Mouse (Mus musculus): ENCODE results near the gene Impdh2. TPM values are rescaled to one million over a fixed set of nuclear protein-coding genes. Genes with fewer than 3 reads are reported as not detected.
A peak's percentile ranks its signal among the peaks of the same experiment; 100 is the strongest.

Gene Impdh2
- polyA plus RNA-seq, 1 experiment from 2014 or later: 124 TPM

DNA sequence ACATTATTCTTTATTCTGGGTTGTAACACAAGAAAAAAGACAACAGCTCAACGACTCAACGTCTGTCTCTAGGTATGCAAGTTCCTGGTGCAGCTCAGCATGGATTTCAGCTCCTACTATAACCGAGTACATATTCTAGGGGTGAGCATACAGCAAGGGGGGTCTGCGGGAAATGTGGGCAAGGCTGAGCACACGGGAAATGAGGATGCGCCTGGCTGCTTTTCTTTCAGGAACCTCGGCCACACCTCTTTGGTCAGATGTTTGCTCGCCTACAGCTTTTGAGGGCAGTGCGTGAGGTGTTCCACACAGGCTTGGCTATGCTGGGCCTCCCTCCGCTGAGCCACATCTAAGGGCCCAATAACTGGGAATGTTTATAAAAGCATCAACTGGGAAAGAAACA is 12.2 kb downstream of the Impdh2 start:
- H3K4me3 ChIP-seq: no peak overlapping the region
- peaks cover 53% of the 10 kb centered on the region for H3K36me3 ChIP-seq
- 92% methylated on average over 10 of the region's 10 CpGs for WGBS

DNA sequence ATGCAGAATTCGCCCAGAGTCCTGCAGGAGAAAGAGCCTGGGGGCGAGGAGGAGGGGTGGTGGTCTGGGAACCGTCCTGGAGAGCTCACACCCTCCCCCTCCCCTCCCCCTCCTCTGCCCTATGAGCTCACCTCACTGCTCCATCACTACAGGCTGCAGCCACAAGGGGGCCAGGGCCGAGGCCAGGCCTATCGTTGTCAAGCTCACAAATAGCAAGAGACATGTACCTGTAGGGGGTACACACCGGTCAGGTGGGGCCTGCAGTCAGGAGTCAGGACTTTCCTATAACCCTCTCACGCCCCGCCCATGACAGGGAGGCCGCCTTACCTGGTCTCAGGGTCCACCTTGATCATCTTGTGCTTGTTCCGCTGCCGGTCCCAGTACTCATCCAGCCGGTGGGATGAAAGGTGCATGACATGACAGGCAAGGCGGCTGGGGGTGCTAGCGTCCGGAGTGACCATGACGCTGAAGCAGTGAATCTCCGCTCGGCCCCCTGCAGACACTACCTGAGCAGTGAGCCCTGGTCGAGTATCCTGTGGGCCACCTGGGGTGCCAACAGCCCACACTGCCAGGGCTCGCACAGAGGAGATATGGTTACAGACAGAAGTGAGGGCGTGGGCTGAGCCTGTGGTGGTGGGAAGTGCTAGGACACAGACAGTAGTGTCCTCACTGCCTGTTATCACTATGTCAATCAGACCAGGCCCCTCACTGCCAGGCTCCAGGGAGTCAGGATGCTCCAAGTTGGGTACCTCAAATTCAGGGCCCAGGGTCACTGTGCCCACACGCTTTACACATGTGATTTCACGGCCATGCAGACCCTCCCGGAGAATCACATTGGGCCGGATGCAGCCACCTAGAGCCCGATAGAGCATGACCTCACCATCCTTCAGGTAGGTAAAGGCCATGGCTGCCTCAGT is 13.9 kb downstream of the Impdh2 start:
- Histone ChIP-seq H3K27ac (no peak overlapping the region), H3K9me3 (no peaks in the 10 kb centered on the region), H3K9ac (no peak overlapping the region), H3K4me1 (peaks cover 65% of the 10 kb centered on the region), H3K4me2 (replicated peaks) (peak overlapping the region; percentile 79), H3K27me3 (replicated peaks) (no peaks in the 10 kb centered on the region), H3K4me3 (no peak overlapping the region), H3K36me3 (peaks cover 53% of the 10 kb centered on the region)
- 58% methylated on average over 26 of the region's 26 CpGs for WGBS
- ATAC-seq (ENCODE audit: low FRiP score, low read depth): no peak

More for the DNA sequence above, 12.2 kb downstream of the Impdh2 start:
- H3K27me3 ChIP-seq (replicated peaks): no peaks in the 10 kb centered on the region
- H3K4me1 ChIP-seq: peaks cover 67% of the 10 kb centered on the region
- ATAC-seq (ENCODE audit: low FRiP score, low read depth): no peak
- H3K9me3 ChIP-seq: no peaks in the 10 kb centered on the region
- no peak overlapping the region for H3K27ac ChIP-seq
- no peak overlapping the region for H3K4me2 ChIP-seq (replicated peaks)
- no peak overlapping the region for H3K9ac ChIP-seq

DNA sequence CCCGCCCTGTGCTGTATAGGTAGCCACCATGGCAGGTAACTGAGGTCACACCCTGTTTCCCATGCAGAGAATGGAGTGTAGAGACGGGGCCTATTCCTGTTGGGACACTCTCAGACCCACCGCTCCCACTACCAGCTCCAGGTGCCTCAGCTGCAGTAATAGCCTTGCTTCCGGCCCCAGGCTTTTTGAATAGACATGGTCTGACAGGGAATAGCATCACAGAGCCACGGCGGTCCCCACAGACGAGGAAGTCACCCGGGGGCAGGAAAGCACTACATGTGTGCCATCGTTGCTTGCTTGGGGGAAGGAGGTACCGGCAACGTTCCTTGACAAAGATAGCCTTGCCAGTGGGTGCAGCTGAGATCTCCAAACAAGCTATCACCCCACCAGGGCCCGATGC is 14.8 kb downstream of the Impdh2 start:
- Histone ChIP-seq H3K9ac (0 out of 2 replicates have a peak overlapping the region, but pooled peaks have one; percentile 26), H3K9me3 (no peaks in the 10 kb centered on the region), H3K27me3 (replicated peaks) (no peaks in the 10 kb centered on the region), H3K27ac (no peak overlapping the region), H3K36me3 (peaks cover 53% of the 10 kb centered on the region), H3K4me1 (peaks cover 70% of the 10 kb centered on the region), H3K4me3 (peak overlapping the region; percentile 11; the same call in 1 of the 2 replicates), H3K4me2 (replicated peaks) (peak overlapping the region; percentile 79)
- WGBS: 88% methylated on average over 12 of the region's 12 CpGs
- ATAC-seq (ENCODE audit: low FRiP score, low read depth): no peak

- Histone ChIP-seq H3K27me3 (replicated peaks) (no peaks in the 10 kb centered on the region), H3K4me3 (peak overlapping the region; percentile 11; the same call in 1 of the 2 replicates), H3K4me2 (replicated peaks) (peak overlapping the region; percentile 79), H3K9me3 (no peaks in the 10 kb centered on the region), H3K4me1 (peaks cover 63% of the 10 kb centered on the region), H3K36me3 (peaks cover 53% of the 10 kb centered on the region), H3K9ac (0 out of 2 replicates have a peak overlapping the region, but pooled peaks have one; percentile 26), H3K27ac (no peak overlapping the region)
- ATAC-seq (ENCODE audit: low FRiP score, low read depth): no peak
- 87% methylated on average over 37 of the region's 37 CpGs for WGBS
Observed at GRCm38 (mm10) chr9:108575321-108576297, 15.5 kb downstream of the Impdh2 start.

- H3K4me3 ChIP-seq: peak overlapping the region; percentile 60
- H3K27ac ChIP-seq: no peak overlapping the region
- no peaks in the 10 kb centered on the region for H3K9me3 ChIP-seq
- H3K9ac ChIP-seq: peak overlapping the region; percentile 94
- peaks cover 59% of the 10 kb centered on the region for H3K4me1 ChIP-seq
- H3K27me3 ChIP-seq (replicated peaks): no peaks in the 10 kb centered on the region
- ATAC-seq (ENCODE audit: low FRiP score, low read depth): no peak
- H3K4me2 ChIP-seq (replicated peaks): peak overlapping the region; percentile 79
- 61% methylated on average over 6 of the region's 6 CpGs for WGBS
- H3K36me3 ChIP-seq: peaks cover 42% of the 10 kb centered on the region
Observed at GRCm38 (mm10) chr9:108577025-108577424, 16.9 kb downstream of the Impdh2 start.

- under 1% methylated on average over 24 of the region's 24 CpGs for WGBS
- Histone ChIP-seq H3K27ac (peak overlapping the region; percentile 89), H3K9ac (peak overlapping the region; percentile 94), H3K4me3 (peak overlapping the region; percentile 60), H3K36me3 (peaks cover 32% of the 10 kb centered on the region), H3K4me1 (peaks cover 59% of the 10 kb centered on the region), H3K27me3 (replicated peaks) (no peaks in the 10 kb centered on the region; the same call in 1 of the 2 replicates), H3K4me2 (replicated peaks) (peak overlapping the region; percentile 79), H3K9me3 (no peaks in the 10 kb centered on the region)
- ATAC-seq (ENCODE audit: low FRiP score, low read depth): peak; percentile 67
Observed at GRCm38 (mm10) chr9:108577934-108578544, 18.0 kb downstream of the Impdh2 start.

GRCm38 (mm10) chr9:108578545-108579343 is 18.7 kb downstream of the Impdh2 start, which contains the start of gene Wdr6:
TSS of gene Wdr6 (minus strand) at chr9:108578739.
- Histone ChIP-seq H3K27ac (peak within 1 kb of the TSS; percentile 91), H3K4me3 (peak within 1 kb of the TSS; percentile 60), H3K9me3 (no peaks in the 10 kb centered on the region), H3K9ac (peak within 1 kb of the TSS; percentile 94), H3K4me1 (peaks cover 55% of the 10 kb centered on the region), H3K27me3 (replicated peaks) (no peaks in the 10 kb centered on the region; the same call in 1 of the 2 replicates), H3K4me2 (replicated peaks) (peak within 1 kb of the TSS; percentile 79), H3K36me3 (peaks cover 25% of the 10 kb centered on the region)
- 3% methylated on average over 51 of the region's 51 CpGs for WGBS
- ATAC-seq (ENCODE audit: low FRiP score, low read depth): peak; percentile 97

GRCm38 (mm10) chr9:108579344-108579690 is 19.2 kb downstream of the Impdh2 start:
- Histone ChIP-seq H3K4me3 (peak overlapping the region; percentile 60), H3K36me3 (peaks cover 19% of the 10 kb centered on the region), H3K4me2 (replicated peaks) (peak overlapping the region; percentile 79), H3K4me1 (peaks cover 49% of the 10 kb centered on the region), H3K9me3 (no peaks in the 10 kb centered on the region), H3K9ac (peak overlapping the region; percentile 59), H3K27ac (peak overlapping the region; percentile 91), H3K27me3 (replicated peaks) (no peaks in the 10 kb centered on the region; the same call in 1 of the 2 replicates)
- WGBS: 72% methylated on average over 5 of the region's 5 CpGs
- ATAC-seq (ENCODE audit: low FRiP score, low read depth): no peak; the same call in 1 of the 2 replicates

DNA sequence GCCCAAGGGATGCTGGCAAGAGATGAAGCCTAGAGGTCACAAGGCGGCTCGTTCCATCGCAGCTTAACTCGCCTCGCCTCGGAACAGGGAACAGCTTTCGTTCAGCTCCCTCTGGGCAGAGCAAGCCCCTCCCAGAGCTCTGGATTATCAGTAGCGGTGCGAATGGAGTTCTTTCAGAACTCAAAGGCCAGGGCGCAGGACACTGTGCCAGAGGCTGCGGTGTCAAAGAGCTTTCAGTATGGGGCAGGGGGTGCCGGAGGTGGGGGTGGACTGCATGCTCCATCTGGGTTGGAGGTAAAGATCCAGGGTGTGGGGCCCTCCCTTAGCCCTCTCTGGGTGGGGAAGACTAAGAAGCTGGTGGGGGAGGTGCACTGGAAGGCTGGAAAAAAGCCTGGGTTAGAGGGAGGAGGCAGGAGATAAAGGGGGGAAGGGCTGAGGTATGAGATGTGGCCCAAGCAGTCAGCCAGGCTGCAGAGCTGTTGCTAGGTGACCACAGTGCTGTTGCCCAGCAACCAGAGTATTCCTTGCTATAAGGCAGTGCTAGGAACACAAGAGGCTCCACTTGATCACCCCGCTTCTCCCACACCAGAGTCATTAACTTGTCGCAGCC is 27.6 kb downstream of the Impdh2 start:
- 1% methylated on average over 14 of the region's 14 CpGs for WGBS
- Histone ChIP-seq H3K9me3 (no peaks in the 10 kb centered on the region), H3K36me3 (no peaks in the 10 kb centered on the region), H3K9ac (peak overlapping the region; percentile 36), H3K27ac (peak overlapping the region; percentile 94), H3K4me2 (replicated peaks) (peak overlapping the region; percentile 62), H3K4me1 (peaks cover 35% of the 10 kb centered on the region), H3K4me3 (peak overlapping the region; percentile 9), H3K27me3 (replicated peaks) (no peaks in the 10 kb centered on the region; the same call in 1 of the 2 replicates)
- peak; percentile 99 for ATAC-seq (ENCODE audit: low FRiP score, low read depth)

GRCm38 (mm10) chr9:108589229-108589628 is 29.1 kb downstream of the Impdh2 start:
- Histone ChIP-seq H3K36me3 (no peaks in the 10 kb centered on the region), H3K9me3 (no peaks in the 10 kb centered on the region), H3K4me2 (replicated peaks) (no peak overlapping the region), H3K27ac (peak overlapping the region; percentile 94; the same call in 1 of the 2 replicates), H3K9ac (no peak overlapping the region), H3K4me1 (peaks cover 35% of the 10 kb centered on the region), H3K4me3 (no peak overlapping the region), H3K27me3 (replicated peaks) (no peaks in the 10 kb centered on the region)
- 78% methylated on average over 5 of the region's 5 CpGs for WGBS
- no peak for ATAC-seq (ENCODE audit: low FRiP score, low read depth)

Data from neural tube, embryonic 12.5 days (tissue).